Mouse (Mus musculus) G1E (cell line): ENCODE measurements around the gene Atg16l1.

ENCODE experiments used
- CTCF ChIP-seq: IDR thresholded peaks from 2 replicates; pipeline ENCODE4 v1.5.1; 2012; ENCODE audit warnings: low read depth, low read length, inconsistent platforms, mixed read lengths
- GATA1 ChIP-seq: IDR thresholded peaks from 2 replicates; pipeline ENCODE4 v1.6.1; 2012; ENCODE audit warnings: borderline replicate concordance, low read length, inconsistent platforms, mixed read lengths
- GATA2 ChIP-seq: IDR thresholded peaks from 2 replicates; pipeline ENCODE4 v1.6.1; 2012; ENCODE audit warnings: low read depth, low read length, inconsistent platforms, borderline replicate concordance
- POLR2AphosphoS5 ChIP-seq: IDR thresholded peaks from 2 replicates; pipeline ENCODE4 v1.6.1; 2012; ENCODE audit warnings: low read depth, low read length, inconsistent platforms; ENCODE audit not compliant: insufficient replicate concordance
- TAL1 ChIP-seq: conservative IDR thresholded peaks from 2 replicates; pipeline ENCODE4 v1.6.1; 2012; ENCODE audit warnings: low read depth, low read length, inconsistent platforms, mixed read lengths

DNA sequence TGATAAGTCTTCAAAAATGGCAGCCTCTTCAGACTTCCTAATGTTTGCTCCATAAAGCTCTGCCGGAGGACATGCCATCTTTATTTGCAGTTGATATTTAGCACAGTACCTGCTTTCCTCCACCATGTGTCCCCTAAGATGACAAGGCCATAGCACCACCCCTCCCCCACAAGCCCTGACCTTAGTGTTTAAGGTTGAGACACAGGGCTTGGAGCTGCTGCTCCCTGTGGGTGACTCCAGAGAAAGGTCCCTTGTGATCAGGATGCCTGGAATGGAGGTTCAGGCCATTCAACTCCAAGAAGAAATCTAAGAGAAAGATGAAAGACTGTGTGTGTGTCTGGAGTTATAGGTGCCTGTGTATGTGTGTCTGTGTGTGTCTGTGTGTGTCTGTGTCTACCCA, 42.0 kb downstream of the Atg16l1 start:
- no peak for TF ChIP-seq CTCF
- no peak for TF ChIP-seq POLR2AphosphoS5
- TF ChIP-seq GATA1: no peak
- no peak for TF ChIP-seq TAL1
- no peak for TF ChIP-seq GATA2
